Mouse (Mus musculus) ES-Bruce4 (cell line): ENCODE data around the gene Mosmo.

ENCODE experiments used
- CTCF ChIP-seq: IDR thresholded peaks from one replicate; pipeline ENCODE4 v1.8.1; 2011; ENCODE audit warnings: low read depth, low read length
- EP300 ChIP-seq: IDR thresholded peaks from 2 replicates; pipeline ENCODE4 v1.6.1; 2011; ENCODE audit warnings: low read depth, low read length; ENCODE audit not compliant: insufficient read depth

DNA sequence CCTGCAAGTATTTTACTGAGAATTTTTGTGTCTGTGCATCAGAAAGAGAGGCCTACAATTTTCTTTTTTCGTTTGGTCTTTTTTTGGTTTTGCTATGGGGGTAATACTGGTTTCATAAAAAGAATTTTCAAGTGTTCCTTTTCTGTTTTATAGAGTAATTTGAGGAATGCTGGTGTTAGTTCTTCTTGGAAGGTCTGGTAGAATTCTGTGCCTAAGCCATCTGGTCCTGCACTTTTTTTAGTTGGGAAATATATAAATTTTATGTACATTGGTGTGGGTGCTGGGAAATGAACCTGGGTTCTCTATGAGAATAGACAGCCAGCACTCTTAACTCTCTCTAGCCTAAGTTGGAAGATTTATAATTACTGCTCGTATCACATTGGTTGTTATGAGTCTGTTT lies 34.7 kb downstream of the Mosmo start:
- TF ChIP-seq CTCF = no peak
- no peak for TF ChIP-seq EP300
